Mouse (Mus musculus): ENCODE results near the gene Cchcr1.

The Cchcr1 gene

GRCm38 (mm10) chr17:35515911-35516640 is 824 bp upstream of the Cchcr1 start:
- no peak for DNase-seq (ENCODE audit: low spot score)

DNA sequence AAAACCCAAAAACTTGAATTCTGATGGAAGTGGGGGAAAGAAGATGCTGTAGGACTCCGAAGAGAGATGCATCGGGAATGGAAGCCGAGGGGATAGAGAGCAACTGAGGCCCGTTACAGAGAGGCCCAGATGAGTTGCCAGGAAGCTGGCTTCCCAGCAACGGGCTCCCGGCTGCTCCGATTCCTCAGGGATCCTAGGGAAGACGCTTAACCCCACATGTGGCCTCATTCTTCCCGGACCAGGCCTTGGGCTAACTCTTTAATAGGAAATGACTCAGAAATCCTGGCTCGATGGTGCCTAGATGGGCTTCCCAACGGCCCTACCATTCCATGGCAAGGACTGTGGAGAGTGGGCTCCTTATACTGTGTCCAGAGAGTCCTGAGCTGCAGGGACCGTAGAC is 626 bp downstream of the Cchcr1 start:
- DNase-seq (ENCODE audit: low spot score) = no peak

DNA sequence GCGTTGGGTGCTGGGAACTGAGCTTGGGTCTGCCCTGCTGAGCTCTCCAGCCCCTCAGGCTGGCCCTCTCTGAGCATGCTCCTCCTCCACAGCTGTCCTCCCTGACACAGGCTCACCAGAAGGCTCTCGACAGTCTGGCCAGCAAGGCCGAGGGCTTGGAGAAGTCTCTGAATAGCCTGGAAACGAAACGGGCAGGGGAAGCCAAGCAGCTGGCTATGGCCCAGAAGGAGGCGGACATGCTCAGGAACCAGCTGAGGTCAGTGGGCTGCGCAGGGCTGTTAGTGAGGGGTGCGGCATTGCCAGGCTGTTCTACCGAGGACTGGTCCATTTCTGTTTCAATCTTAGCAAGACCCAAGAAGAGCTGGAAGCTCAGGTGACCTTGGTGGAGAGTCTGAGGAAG is 7.5 kb downstream of the Cchcr1 start:
- no peak for DNase-seq (ENCODE audit: low spot score)

DNA sequence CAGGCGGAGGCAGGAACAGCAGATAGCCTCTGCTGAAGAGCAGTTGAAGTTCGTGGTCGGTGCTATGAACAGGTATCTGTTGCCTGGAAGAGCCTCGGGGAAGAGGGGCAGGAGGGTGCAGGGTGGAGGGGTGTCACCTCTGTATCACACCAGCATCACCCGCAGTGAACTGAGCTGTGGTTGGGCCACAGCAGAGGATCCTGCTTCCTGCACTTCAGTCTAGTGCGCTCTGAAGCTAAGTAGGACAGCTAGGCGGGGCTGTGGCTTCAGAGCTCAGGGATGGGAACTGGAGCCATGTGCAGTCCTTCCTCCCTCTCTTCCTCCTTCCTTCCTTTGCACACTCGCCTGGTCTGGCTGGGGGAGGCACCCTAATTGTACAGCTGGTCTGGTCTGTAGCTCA is 9.7 kb downstream of the Cchcr1 start:
- DNase-seq (ENCODE audit: low spot score) = no peak

DNA sequence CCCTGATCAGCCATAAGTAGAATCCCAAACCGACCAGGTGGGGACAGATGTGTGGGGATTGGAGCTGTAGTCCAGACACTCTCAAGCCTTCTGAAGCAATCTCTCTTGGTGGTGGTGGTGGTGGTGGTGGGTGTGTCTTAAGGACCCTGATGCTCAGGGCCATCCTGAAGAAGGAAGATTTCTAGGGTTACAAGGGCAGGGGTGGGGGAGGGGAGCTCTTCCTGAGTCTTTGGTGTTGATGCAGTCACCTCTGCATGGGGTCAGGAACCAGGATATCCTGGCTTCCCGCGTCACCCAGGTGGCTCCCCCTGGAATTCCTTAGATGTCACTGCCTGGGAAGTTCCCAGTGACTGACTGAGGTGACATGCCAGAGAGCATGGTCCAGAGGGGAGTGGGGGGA is 15.5 kb downstream of the Cchcr1 start:
- DNase-seq (ENCODE audit: low spot score) = no peak

GRCm38 (mm10) chr17:35532901-35533300 is 16.0 kb downstream of the Cchcr1 start, which contains the start of gene Psors1c2:
TSS of gene Psors1c2 (plus strand) at chr17:35533201.
- no peak for DNase-seq (ENCODE audit: low spot score)

GRCm38 (mm10) chr17:35534343-35534742 is 17.4 kb downstream of the Cchcr1 start:
- peak; percentile 86 for DNase-seq (ENCODE audit: low spot score)

- DNase-seq (ENCODE audit: low spot score) = no peak
Observed at GRCm38 (mm10) chr17:35537421-35537820, 20.5 kb downstream of the Cchcr1 start.

GRCm38 (mm10) chr17:35538476-35538875 is 21.6 kb downstream of the Cchcr1 start:
- no peak for DNase-seq (ENCODE audit: low spot score)

DNA sequence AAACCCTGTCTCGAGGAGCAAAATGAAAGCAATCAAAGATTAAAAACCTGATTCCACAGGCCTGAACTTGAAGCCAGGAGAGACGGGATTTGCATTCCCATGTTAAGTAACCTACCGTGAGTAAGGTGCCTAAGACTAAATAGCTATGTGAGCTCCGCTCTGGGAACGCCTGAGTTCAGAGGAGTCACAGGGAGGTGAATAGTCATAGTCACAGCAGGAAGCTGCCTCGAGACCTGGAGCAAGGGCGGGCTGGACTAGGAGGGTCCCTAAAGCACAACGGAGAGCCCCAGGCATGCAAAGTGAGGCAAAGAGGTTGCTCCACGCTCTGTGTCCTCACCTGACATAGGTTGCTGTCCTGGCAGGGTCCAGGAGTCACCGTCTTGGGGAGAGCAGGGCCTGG is 22.6 kb downstream of the Cchcr1 start:
- no peak for DNase-seq (ENCODE audit: low spot score)

DNA sequence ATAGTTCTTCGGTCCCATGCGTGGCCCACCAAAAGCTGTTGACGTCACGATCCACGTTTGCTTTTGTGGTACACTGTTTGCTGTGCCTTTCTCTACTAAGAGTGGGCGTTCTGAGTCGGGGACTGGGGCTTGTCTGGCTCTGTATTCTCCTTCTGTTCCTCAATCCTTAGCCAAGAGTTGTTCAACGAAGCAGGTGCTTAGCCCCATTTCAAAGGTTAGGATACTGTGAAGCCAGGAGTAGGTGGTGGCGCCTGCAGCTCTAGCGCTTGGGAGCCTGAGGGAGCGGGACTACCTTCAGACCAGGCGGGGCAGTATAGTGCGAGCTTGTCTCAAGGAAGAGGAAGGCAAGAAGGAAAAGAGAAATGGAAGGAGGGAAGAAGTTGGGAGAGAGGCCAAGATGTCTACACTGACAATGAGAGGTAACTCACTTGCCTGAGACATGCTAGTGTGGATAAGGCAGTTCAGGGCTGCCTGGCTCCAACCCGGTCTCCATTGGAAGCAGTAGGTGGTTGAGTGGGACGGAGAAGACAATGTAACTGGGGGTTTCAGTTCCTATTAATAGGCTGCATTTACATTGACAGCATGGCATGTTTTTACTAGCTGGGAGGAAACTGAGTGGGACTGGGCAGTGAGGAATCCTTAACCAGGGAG is 26.0 kb downstream of the Cchcr1 start:
- DNase-seq (ENCODE audit: low spot score) = no peak

- DNase-seq (ENCODE audit: low spot score) = no peak
Observed at GRCm38 (mm10) chr17:35543412-35543861, 26.5 kb downstream of the Cchcr1 start.

DNA sequence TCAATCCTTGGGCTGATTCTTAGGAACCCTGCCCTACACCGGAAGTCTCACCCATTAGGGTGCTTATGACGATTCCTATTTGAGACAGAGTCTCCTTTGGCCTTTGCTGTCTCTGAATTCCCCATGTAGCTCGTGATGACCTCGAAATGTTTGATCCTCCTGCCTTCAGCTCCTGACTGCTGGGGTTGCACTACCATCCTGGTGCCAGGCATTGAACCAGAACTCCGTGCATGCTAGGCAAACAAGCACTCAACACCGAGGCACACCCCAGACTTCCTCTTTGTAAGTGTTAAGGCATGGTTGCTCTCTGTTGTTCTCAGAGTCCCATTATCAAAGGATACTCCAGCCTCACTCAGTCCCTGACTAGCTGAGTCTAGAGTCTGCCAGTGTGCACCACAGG is 27.1 kb downstream of the Cchcr1 start:
- no peak for DNase-seq (ENCODE audit: low spot score)

DNA sequence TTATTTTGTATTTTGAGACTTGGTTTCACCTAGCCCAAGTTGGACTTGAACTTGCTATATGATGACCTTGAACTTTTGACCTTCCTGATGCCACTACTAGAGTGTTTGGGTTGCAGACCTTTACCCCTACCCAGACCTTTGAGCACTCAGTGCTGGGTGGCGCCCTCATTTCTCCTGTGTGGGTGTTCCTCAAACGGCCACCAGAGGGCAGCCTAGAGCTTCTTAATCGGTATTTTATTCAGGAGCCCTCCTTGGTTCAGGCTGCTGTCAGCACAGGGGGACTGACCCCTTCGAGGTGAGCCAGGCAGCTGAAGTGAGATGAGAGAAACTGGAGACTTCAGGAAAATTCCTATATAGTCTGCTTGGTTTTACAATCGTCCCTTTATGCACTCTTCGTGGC is 27.8 kb downstream of the Cchcr1 start:
- DNase-seq (ENCODE audit: low spot score) = peak; percentile 53

GRCm38 (mm10) chr17:35547465-35547864 is 30.6 kb downstream of the Cchcr1 start:
- DNase-seq (ENCODE audit: low spot score) = no peak

GRCm38 (mm10) chr17:35548636-35549035 is 31.7 kb downstream of the Cchcr1 start:
- no peak for DNase-seq (ENCODE audit: low spot score)

GRCm38 (mm10) chr17:35549437-35550142 is 32.7 kb downstream of the Cchcr1 start:
- DNase-seq (ENCODE audit: low spot score) = peak; percentile 85

DNA sequence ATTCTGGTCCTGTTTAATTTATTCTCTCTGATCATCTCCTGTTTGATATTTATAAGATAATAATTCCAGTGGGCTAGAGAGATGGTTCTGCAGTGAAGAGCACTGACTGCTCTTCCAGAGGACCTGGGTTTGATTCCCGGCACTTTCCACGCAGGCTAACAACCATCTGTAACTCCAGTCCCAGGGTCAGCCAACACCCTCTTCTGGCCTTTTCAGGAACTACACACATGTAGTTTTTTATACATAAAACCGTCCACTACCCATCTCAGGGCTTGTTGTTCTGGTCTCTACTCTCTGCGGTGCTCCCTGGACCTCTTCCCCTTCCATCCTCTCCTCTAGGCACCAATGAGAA is 33.2 kb downstream of the Cchcr1 start:
- no peak for DNase-seq (ENCODE audit: low spot score)

GRCm38 (mm10) chr17:35550871-35551270 is 34.0 kb downstream of the Cchcr1 start:
- no peak for DNase-seq (ENCODE audit: low spot score)

DNA sequence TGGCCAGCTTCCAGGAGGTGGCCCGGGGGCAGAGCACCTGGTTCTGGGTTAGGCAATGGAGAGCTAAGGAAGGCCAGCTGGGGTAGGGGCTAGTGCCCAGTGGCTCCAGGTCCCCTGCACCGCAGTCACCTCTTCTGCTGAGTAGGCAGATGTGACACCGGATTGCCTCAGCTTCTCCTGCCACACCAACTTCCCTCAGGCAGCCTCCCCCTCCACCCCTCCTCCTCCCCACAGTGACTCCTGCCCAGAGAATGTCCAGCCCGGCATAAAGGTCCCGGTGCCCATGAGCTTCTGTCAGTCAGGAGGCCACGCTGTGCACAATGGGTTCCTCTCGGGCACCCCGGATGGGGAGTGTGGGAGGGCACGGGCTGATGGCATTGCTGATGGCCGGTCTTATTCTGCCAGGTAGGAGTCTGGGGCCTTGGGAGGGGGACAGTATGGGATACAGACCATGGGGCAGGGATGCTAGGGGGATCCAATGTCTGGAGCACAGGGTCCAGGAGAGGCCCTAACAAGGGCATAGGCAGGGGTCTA is 35.0 kb downstream of the Cchcr1 start, which contains the start of gene Cdsn:
Cdsn (plus strand) TSS at position 248 of the 534 bp plus-strand sequence.
- DNase-seq (ENCODE audit: low spot score) = no peak

GRCm38 (mm10) chr17:35554321-35554720 is 37.4 kb downstream of the Cchcr1 start:
- DNase-seq (ENCODE audit: low spot score) = no peak

DNA sequence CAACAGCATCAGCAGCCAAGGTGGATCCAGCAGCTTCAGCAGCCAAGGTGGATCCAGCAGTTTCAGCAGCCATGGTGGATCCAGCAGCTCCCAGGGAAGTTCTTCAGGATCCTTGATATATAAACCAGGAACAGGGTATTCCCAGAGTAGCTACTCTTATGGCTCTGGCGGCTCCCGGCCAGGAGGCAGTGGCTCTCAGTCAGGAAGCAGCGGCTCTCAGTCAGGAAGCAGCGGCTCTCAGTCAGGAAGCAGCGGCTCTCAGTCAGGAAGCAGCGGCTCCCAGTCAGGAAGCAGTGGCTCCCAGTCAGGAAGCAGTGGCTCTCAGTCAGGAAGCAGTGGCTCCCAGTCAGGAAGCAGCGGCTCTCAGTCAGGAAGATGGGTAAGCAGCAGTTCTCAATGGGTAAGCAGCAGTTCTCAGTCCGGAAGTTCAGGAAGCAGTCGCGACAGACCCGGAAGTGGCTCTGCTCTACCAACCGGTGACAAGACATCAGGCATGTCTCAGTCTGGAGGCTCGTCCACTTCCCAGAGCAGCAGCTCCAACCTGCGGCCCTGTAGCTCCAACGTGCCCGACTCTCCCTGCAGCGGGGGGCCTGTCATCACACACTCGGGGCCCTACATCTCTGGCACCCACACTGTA is 38.0 kb downstream of the Cchcr1 start:
- DNase-seq (ENCODE audit: low spot score) = no peak
